In genomic region chr1:161180674-161181073, GRCm38 (mm10) we compare ENCODE assay signal across 10 mouse cellular contexts. TPM values are rescaled to one million over a fixed set of nuclear protein-coding genes. Genes with fewer than 3 reads are reported as not detected.
DNase-seq lines count a peak whose midpoint lies in the region; ATAC-seq and TF ChIP-seq lines count a peak whose summit lies in the region.
"Had no signal": no experiment of that assay in that cellular context is flagged by ENCODE, and none has a peak within 500 bp of the region (broad histone marks: within the 10 kb centered on the region; RNA-seq: fewer than 3 reads in every experiment).

No protein-coding gene starts in this region.

- WGBS in forebrain, postnatal 0 days: 51% methylated on average over 8 of the region's 8 CpGs
- WGBS in forebrain, embryonic 13.5 days: 46% methylated on average over 8 of the region's 8 CpGs

- no peaks in the 10 kb centered on the region for H3K36me3 ChIP-seq in forebrain, postnatal 0 days (ENCODE audit: insufficient read depth)
- H3K36me3 ChIP-seq in forebrain, embryonic 13.5 days (ENCODE audit: poor library complexity, severe bottlenecking): no peaks in the 10 kb centered on the region

- no peaks in the 10 kb centered on the region for H3K9me3 ChIP-seq in forebrain, postnatal 0 days (ENCODE audit: low read length)
- H3K9me3 ChIP-seq in forebrain, embryonic 13.5 days (replicated peaks): peaks cover 9% of the 10 kb centered on the region; the same call in 1 of the 2 replicates

- H3K4me1 ChIP-seq in forebrain, postnatal 0 days (ENCODE audit: insufficient read depth): no peaks in the 10 kb centered on the region
- H3K4me1 ChIP-seq in forebrain, embryonic 13.5 days: no peaks in the 10 kb centered on the region

- H3K27ac ChIP-seq in forebrain, postnatal 0 days (ENCODE audit: low read depth, low read length): no peak overlapping the region
- no peak overlapping the region for H3K27ac ChIP-seq in forebrain, embryonic 13.5 days

- no peak overlapping the region for H3K4me2 ChIP-seq in forebrain, postnatal 0 days (ENCODE audit: low read depth)
- no peak overlapping the region for H3K4me2 ChIP-seq in forebrain, embryonic 13.5 days

- no peak overlapping the region for H3K9ac ChIP-seq in forebrain, postnatal 0 days
- H3K9ac ChIP-seq in forebrain, embryonic 13.5 days: no peak overlapping the region

- ATAC-seq in forebrain, postnatal 0 days: no peak
- no peak for ATAC-seq in forebrain, embryonic 13.5 days

- TF ChIP-seq CTCF in forebrain, postnatal 0 days (IDR thresholded peaks at IDR 0.05; ENCODE audit: low read depth): peak; percentile 50

- DNase-seq in forebrain, postnatal 0 days: peak; percentile 19
- peak; percentile 81 for DNase-seq in 416B (ENCODE audit: low read depth)
- peak; percentile 30 for DNase-seq in adrenal gland, adult 2 months
- DNase-seq in embryo, embryonic 10 days (ENCODE audit: low spot score): peak; percentile 72
- peak; percentile 39 to 85 for DNase-seq in kidney, postnatal 36 days
- DNase-seq in lung, postnatal 14 days: peak; percentile 66
- peak; percentile 46 to 61 for DNase-seq in spleen, postnatal 14 days (ENCODE audit: low spot score in 2 of 2)

- no peaks in the 10 kb centered on the region for H3K27me3 ChIP-seq in forebrain, postnatal 0 days (ENCODE audit: insufficient read depth, low read length)
- no peaks in the 10 kb centered on the region for H3K27me3 ChIP-seq in forebrain, embryonic 13.5 days

- H3K4me3 ChIP-seq in forebrain, postnatal 0 days (ENCODE audit: low read depth, low read length): no peak overlapping the region
- H3K4me3 ChIP-seq in forebrain, embryonic 13.5 days: no peak overlapping the region

RNA-seq across cellular contexts. Expression of gene Tex50, which starts 21.6 kb away (rescaled TPM):
- not detected in 2 replicates for total RNA-seq in forebrain, postnatal 0 days (2014; rRNA removed)
- polyA plus RNA-seq in forebrain, postnatal 0 days (2015; fragmentation: Nextera tagmentation; extraction: Ambion mirVana): 0.16 TPM in 1 of 2 replicates, not detected in the other
- polyA plus RNA-seq in forebrain, embryonic 13.5 days (2015; fragmentation: Nextera tagmentation; extraction: Ambion mirVana): 0.54 and 0.65 TPM in 2 replicates
- total RNA-seq in adrenal gland, adult 2 months (2021): not detected
- not detected in 2 replicates for polyA plus RNA-seq in adrenal gland, adult 2 months (2012; rRNA removed)
- total RNA-seq: layer of hippocampus, postnatal 25 days had no signal
- polyA plus RNA-seq: stomach, embryonic 14.5 days had no signal

RNA-seq across cellular contexts. Expression of gene Ankrd45, which starts 38.2 kb away (rescaled TPM):
- total RNA-seq in forebrain, postnatal 0 days (2014; rRNA removed): 28.1 and 29.3 TPM in 2 replicates
- 25.0 and 33.2 TPM in 2 replicates for polyA plus RNA-seq in forebrain, postnatal 0 days (2015; fragmentation: Nextera tagmentation; extraction: Ambion mirVana)
- polyA plus RNA-seq in forebrain, embryonic 13.5 days (2015; fragmentation: Nextera tagmentation; extraction: Ambion mirVana): 12.6 and 13.0 TPM in 2 replicates
- total RNA-seq in adrenal gland, adult 2 months (2021): 1 to 10 TPM; 4.4 to 8.3 TPM
- 0.37 and 0.58 TPM in 2 replicates for polyA plus RNA-seq in adrenal gland, adult 2 months (2012; rRNA removed)

RNA-seq across cellular contexts. Expression of gene Klhl20, which starts 49.4 kb away (rescaled TPM):
- 20.5 and 24.1 TPM in 2 replicates for total RNA-seq in forebrain, postnatal 0 days (2014; rRNA removed)
- polyA plus RNA-seq in forebrain, postnatal 0 days (2015; fragmentation: Nextera tagmentation; extraction: Ambion mirVana): 8.1 and 12.2 TPM in 2 replicates
- polyA plus RNA-seq in forebrain, embryonic 13.5 days (2015; fragmentation: Nextera tagmentation; extraction: Ambion mirVana): 16.4 and 17.2 TPM in 2 replicates
- total RNA-seq in adrenal gland, adult 2 months (2021): 10 to 100 TPM; 14.1 to 17.2 TPM
- polyA plus RNA-seq in adrenal gland, adult 2 months (2012; rRNA removed): 2.9 and 4.4 TPM in 2 replicates

Comparison
In these comparisons a context has a peak if more than half of its experiments do, and no peak if none do; other contexts are left out.
1. DNase-seq: peak in every context shown above with its lines; median percentile 81 in 416B; 72 in embryo, embryonic 10 days; 66 in lung, postnatal 14 days; 62 in kidney, postnatal 36 days; 54 in spleen, postnatal 14 days; 30 in adrenal gland, adult 2 months; 19 in forebrain, postnatal 0 days.